Mouse (Mus musculus) MEL (cell line): ENCODE measurements around the gene Camk2b.

Experiments used
- NELFE ChIP-seq: IDR thresholded peaks from 2 replicates; pipeline ENCODE4 v1.6.1; 2011; ENCODE audit warnings: low read depth, low read length, improper control_type of control experiment
- USF2 ChIP-seq, 2 experiments: IDR thresholded peaks; 2 replicates each; pipeline ENCODE4 v1.6.1; 2011 to 2012; ENCODE audit warnings: improper control_type of control experiment in 2 of 2, low read length in 2 of 2, borderline replicate concordance in 1 of 2, inconsistent platforms in 1 of 2, low read depth in 1 of 2, mild to moderate bottlenecking in 1 of 2; ENCODE audit not compliant: insufficient read depth in 1 of 2

DNA sequence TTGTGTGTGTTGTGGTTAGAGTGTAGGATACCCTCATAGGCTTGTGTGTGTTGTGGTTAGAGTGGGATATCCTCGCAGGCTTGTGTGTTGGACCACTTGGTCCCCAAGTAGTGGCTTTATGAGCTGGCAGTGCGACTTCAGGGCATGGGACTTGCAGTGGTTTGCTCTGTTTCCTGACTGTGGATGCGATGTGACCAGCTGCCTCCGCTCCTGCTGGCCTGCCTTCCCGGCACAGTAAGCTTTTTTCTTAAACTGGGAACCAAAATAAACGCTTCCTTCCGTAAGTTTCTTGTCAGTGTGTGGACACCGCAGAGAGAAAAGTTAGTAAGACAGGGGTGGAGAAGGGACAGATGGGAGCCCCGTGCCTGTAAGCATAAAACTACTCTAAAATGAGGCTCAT, 18.0 kb downstream of the Camk2b start:
- TF ChIP-seq NELFE (no peak), USF2 (IDR thresholded peaks at IDR 0.05; ENCODE audit: borderline replicate concordance in 1 of 2, insufficient read depth in 1 of 2, low read depth in 1 of 2, low read length in 2 of 2) (no peak)
